Mouse (Mus musculus) adrenal gland, postnatal 10 days (tissue): Measurements from ENCODE around the gene Fam193b. TPM values are rescaled to one million over a fixed set of nuclear protein-coding genes. Genes with fewer than 3 reads are reported as not detected.
A peak's percentile ranks its signal among the peaks of the same experiment; 100 is the strongest.

Experiments
- DNase-seq: peaks from one replicate; pipeline ENCODE4 v3.0.0; 2021; ENCODE audit warnings: mixed read lengths
- total RNA-seq, 2 experiments: library from RNA; stranded (reverse); gene quantifications; 2 replicates each; pipeline ENCODE4 v1.2.3; 2021

The Fam193b gene
- total RNA-seq, 2 experiments from 2014 or later: 32.4 to 52.0 TPM

- peak; percentile 10 for DNase-seq
Observed at GRCm38 (mm10) chr13:55527834-55528772, 42.8 kb downstream of the Fam193b start.

- no peak for DNase-seq
Observed at GRCm38 (mm10) chr13:55527212-55527611, 43.7 kb downstream of the Fam193b start.

GRCm38 (mm10) chr13:55525733-55526553 is 45.0 kb downstream of the Fam193b start:
- peak; percentile 34 for DNase-seq

GRCm38 (mm10) chr13:55523951-55524600 is 46.8 kb downstream of the Fam193b start:
- peak; percentile 6 for DNase-seq

GRCm38 (mm10) chr13:55523278-55523677 is 47.6 kb downstream of the Fam193b start:
- DNase-seq: peak; percentile 67

- DNase-seq: peak; percentile 7
Observed at GRCm38 (mm10) chr13:55522730-55523129, 48.2 kb downstream of the Fam193b start.

GRCm38 (mm10) chr13:55519606-55520005 is 51.3 kb downstream of the Fam193b start:
- DNase-seq: no peak

- DNase-seq: peak; percentile 93
Observed at GRCm38 (mm10) chr13:55516955-55517354, 54.0 kb downstream of the Fam193b start.

GRCm38 (mm10) chr13:55513828-55514227 is 57.1 kb downstream of the Fam193b start:
- no peak for DNase-seq

GRCm38 (mm10) chr13:55513111-55513748 is 57.7 kb downstream of the Fam193b start, which contains the start of gene Pdlim7:
Gene Pdlim7 (minus strand): TSS chr13:55513676.
- peak; percentile 95 for DNase-seq

- DNase-seq: peak; percentile 69
Observed at GRCm38 (mm10) chr13:55512379-55513031, 58.4 kb downstream of the Fam193b start.

- no peak for DNase-seq
Observed at GRCm38 (mm10) chr13:55511492-55511861, 59.4 kb downstream of the Fam193b start.

GRCm38 (mm10) chr13:55510668-55511491 is 60.0 kb downstream of the Fam193b start:
- DNase-seq: peak; percentile 80

- DNase-seq: no peak
Observed at GRCm38 (mm10) chr13:55510332-55510667, 60.6 kb downstream of the Fam193b start.

GRCm38 (mm10) chr13:55508531-55508930 is 62.4 kb downstream of the Fam193b start:
- DNase-seq: no peak

- no peak for DNase-seq
Observed at GRCm38 (mm10) chr13:55507877-55508276, 63.0 kb downstream of the Fam193b start.

- DNase-seq: peak; percentile 57
Observed at GRCm38 (mm10) chr13:55506697-55507096, 64.2 kb downstream of the Fam193b start.

- no peak for DNase-seq
Observed at GRCm38 (mm10) chr13:55505810-55506209, 65.1 kb downstream of the Fam193b start.

GRCm38 (mm10) chr13:55504390-55504789 is 66.5 kb downstream of the Fam193b start:
- DNase-seq: no peak

- no peak for DNase-seq
Observed at GRCm38 (mm10) chr13:55502405-55502804, 68.5 kb downstream of the Fam193b start.
